Mouse (Mus musculus) C2C12 (cell line): ENCODE results near the gene Arl15. TPM values are rescaled to one million over a fixed set of nuclear protein-coding genes. Genes with fewer than 3 reads are reported as not detected.

ENCODE experiments used
- H3K27me3 ChIP-seq: one replicate; pipeline ENCODE4 v1.6.1; 2011; ENCODE audit not compliant: control insufficient read depth, insufficient read depth, insufficient read length
- H3K36me3 ChIP-seq: one replicate; pipeline ENCODE4 v1.6.1; 2011; ENCODE audit not compliant: control insufficient read depth, insufficient read depth
- H3K4me3 ChIP-seq: one replicate; pipeline ENCODE4 v1.5.1; 2011; ENCODE audit warnings: mild to moderate bottlenecking, control low read depth; ENCODE audit not compliant: poor library complexity, insufficient read depth, severe bottlenecking
- H3K79me2 ChIP-seq: one replicate; pipeline ENCODE4 v1.6.1; 2011; ENCODE audit not compliant: control insufficient read depth, insufficient read depth
- H3K79me3 ChIP-seq: one replicate; pipeline ENCODE4 v1.6.1; 2011; ENCODE audit warnings: low read depth, control low read depth
- H3ac ChIP-seq: one replicate; pipeline ENCODE3; 2011; ENCODE audit warnings: low read depth; ENCODE audit not compliant: control insufficient read depth, insufficient read length
- CEBPB ChIP-seq: IDR thresholded peaks from one replicate; pipeline ENCODE4 v1.6.1; 2011; ENCODE audit warnings: low read depth, mild to moderate bottlenecking, control low read depth, moderate library complexity
- CTCF ChIP-seq: IDR thresholded peaks from one replicate; pipeline ENCODE4 v1.5.1; 2011; ENCODE audit not compliant: control insufficient read depth, insufficient read depth, insufficient read length
- FOSL1 ChIP-seq: IDR thresholded peaks from one replicate; pipeline ENCODE4 v1.8.0; 2011; ENCODE audit warnings: mild to moderate bottlenecking, low read length; ENCODE audit not compliant: poor library complexity, insufficient read depth, severe bottlenecking
- MAX ChIP-seq: IDR thresholded peaks from one replicate; pipeline ENCODE4 v1.6.1; 2011; ENCODE audit warnings: mild to moderate bottlenecking, control low read depth
- MYOD1 ChIP-seq: IDR thresholded peaks from one replicate; pipeline ENCODE4 v1.6.1; 2011; ENCODE audit warnings: low read depth; ENCODE audit not compliant: control insufficient read depth, insufficient read length
- MYOG ChIP-seq: IDR thresholded peaks from one replicate; pipeline ENCODE4 v1.6.1; 2011; ENCODE audit not compliant: control insufficient read depth, insufficient read length; ENCODE audit errors: extremely low read depth
- USF1 ChIP-seq: IDR thresholded peaks from one replicate; pipeline ENCODE4 v1.6.1; 2011; ENCODE audit warnings: low read depth, mild to moderate bottlenecking, control low read depth, moderate library complexity
- polyA plus RNA-seq: library from polyadenylated mRNA; unstranded; fragments of >200 nt; fragmentation: generic; extraction: Trizol; gene quantifications from one replicate; pipeline ENCODE4 v1.2.1, GENCODE M21; 2012; ENCODE audit warnings: missing spikeins

The Arl15 gene
- polyA plus RNA-seq, 1 experiment: 3.5 TPM

DNA sequence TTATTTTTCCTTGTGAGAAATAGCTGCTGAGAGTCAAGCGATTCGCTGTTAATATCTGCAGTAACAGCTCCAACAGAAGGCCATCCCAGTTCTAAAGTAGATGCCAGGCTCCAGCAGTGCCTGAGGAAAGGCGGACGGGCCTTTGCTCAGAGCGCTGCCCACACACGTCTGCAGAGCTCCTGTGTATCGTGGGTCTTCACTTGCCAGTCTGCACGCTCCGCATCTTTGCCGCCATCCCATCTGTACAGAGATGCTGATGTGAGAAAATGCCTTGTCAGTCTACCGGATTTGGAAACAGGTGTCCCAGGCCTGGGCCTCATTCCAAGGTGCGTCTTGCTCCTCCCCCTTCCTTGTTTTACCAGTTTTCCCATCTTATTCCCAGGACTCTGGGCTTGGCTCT, 27.6 kb downstream of the Arl15 start:
- no peaks in the 10 kb centered on the region for H3K79me2 ChIP-seq
- peaks cover 4% of the 10 kb centered on the region for H3K79me3 ChIP-seq
- H3K36me3 ChIP-seq: no peaks in the 10 kb centered on the region
- no peaks in the 10 kb centered on the region for H3K27me3 ChIP-seq
- TF ChIP-seq CEBPB (no peak), CTCF (no peak), MAX (no peak)
- no peak overlapping the region for H3ac ChIP-seq
- H3K4me3 ChIP-seq: no peak overlapping the region

DNA sequence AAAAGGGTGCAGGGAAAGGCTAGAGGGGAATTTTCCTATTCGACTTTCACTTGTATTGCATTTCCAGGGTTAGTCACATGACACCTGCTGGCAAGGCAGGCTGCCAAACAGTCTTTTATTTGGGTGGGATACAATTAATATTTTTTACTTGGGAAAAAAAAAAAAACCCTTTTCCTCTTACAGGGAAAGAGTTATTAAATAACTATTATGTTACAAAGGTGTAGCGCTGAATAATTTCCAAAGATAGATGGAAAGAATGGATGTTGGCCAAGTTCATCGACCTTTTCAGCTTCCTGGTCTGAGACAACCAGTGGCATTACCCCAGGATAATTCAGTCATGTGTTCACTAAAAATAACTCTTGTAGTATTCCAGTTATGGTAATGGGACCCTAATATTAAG, 29.7 kb downstream of the Arl15 start:
- H3K4me3 ChIP-seq: no peak overlapping the region
- no peaks in the 10 kb centered on the region for H3K79me3 ChIP-seq
- no peaks in the 10 kb centered on the region for H3K36me3 ChIP-seq
- no peak overlapping the region for H3ac ChIP-seq
- no peaks in the 10 kb centered on the region for H3K27me3 ChIP-seq
- TF ChIP-seq FOSL1: no peak
- no peak for TF ChIP-seq MYOD1
- TF ChIP-seq CEBPB: no peak
- TF ChIP-seq MYOG: no peak
- TF ChIP-seq CTCF: no peak
- TF ChIP-seq USF1: no peak
- no peak for TF ChIP-seq MAX
- no peaks in the 10 kb centered on the region for H3K79me2 ChIP-seq

DNA sequence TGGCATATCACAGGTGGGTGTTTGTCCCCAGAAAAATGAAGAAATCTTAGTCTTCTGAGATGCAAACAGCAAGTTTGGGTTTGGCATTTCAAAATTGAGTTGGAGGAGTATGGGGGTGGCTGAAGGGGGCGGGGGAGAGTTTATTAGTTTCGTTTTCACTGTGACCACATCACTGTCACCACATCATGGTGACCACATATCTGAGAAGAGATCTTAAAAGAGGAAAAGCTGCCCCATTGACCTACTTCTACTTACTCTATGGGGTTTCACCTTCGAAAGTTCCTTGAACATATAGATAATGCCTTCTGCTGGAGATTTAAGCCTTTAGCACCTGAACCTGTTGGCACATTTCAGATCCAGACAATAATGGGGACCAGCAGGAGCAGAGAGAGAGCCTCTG, 34.3 kb downstream of the Arl15 start:
- Histone ChIP-seq H3K36me3 (no peaks in the 10 kb centered on the region), H3K79me2 (no peaks in the 10 kb centered on the region), H3K79me3 (peaks cover 4% of the 10 kb centered on the region), H3ac (no peak overlapping the region), H3K27me3 (no peaks in the 10 kb centered on the region), H3K4me3 (no peak overlapping the region)
- TF ChIP-seq MAX (no peak), CEBPB (no peak), CTCF (no peak), FOSL1 (no peak), USF1 (no peak), MYOG (no peak), MYOD1 (no peak)

DNA sequence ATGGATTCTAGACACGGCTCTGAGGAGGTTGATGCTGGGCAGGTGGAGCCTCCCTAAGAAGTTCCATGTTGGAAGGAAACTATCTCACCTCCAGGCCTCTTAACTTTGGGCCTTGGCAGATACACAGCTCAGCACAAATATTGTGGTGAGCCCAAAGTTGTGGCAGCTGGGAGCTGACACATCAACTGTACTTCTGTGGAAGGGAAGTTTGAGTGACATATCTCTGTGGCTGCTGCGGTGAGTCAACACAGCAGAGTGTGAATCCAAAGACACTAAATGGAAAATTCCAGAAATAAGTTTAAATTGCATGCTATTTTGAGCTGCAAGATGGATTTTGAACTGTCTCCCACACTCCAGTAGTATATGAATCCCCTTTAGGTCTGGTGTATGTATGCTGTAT, 34.8 kb downstream of the Arl15 start:
- no peak overlapping the region for H3K4me3 ChIP-seq
- H3ac ChIP-seq: no peak overlapping the region
- H3K36me3 ChIP-seq: no peaks in the 10 kb centered on the region
- TF ChIP-seq CEBPB: no peak
- TF ChIP-seq CTCF: no peak
- no peak for TF ChIP-seq MYOG
- TF ChIP-seq MAX: no peak
- TF ChIP-seq FOSL1: no peak
- no peak for TF ChIP-seq USF1
- TF ChIP-seq MYOD1: peak; percentile 63
- no peaks in the 10 kb centered on the region for H3K79me2 ChIP-seq
- no peaks in the 10 kb centered on the region for H3K27me3 ChIP-seq
- H3K79me3 ChIP-seq: peaks cover 4% of the 10 kb centered on the region

DNA sequence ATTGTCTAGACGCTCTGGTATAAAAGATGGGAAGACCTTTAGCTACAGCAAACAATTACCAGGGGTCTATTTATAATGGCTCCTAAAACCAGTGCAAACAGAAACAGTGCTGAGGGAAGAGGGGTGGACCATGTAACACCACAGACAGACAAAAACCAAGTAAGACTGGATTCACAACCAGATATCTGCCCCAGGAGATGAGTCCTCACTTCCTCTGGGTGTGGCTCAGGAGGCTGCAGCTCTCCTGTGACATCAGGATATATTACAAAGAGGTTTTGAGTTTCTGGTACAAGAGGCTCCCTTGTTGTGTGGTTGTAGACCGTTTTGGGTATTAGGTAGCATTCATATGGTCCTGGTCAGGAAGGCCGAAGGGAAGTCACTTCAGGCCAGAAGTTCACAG, 36.5 kb downstream of the Arl15 start:
- no peaks in the 10 kb centered on the region for H3K36me3 ChIP-seq
- no peaks in the 10 kb centered on the region for H3K79me2 ChIP-seq
- peaks cover 5% of the 10 kb centered on the region for H3K79me3 ChIP-seq
- TF ChIP-seq CEBPB: no peak
- TF ChIP-seq MYOG: no peak
- no peak for TF ChIP-seq FOSL1
- TF ChIP-seq CTCF: no peak
- no peak for TF ChIP-seq USF1
- TF ChIP-seq MYOD1: no peak
- TF ChIP-seq MAX: no peak
- no peak overlapping the region for H3K4me3 ChIP-seq
- no peak overlapping the region for H3ac ChIP-seq
- H3K27me3 ChIP-seq: no peaks in the 10 kb centered on the region

DNA sequence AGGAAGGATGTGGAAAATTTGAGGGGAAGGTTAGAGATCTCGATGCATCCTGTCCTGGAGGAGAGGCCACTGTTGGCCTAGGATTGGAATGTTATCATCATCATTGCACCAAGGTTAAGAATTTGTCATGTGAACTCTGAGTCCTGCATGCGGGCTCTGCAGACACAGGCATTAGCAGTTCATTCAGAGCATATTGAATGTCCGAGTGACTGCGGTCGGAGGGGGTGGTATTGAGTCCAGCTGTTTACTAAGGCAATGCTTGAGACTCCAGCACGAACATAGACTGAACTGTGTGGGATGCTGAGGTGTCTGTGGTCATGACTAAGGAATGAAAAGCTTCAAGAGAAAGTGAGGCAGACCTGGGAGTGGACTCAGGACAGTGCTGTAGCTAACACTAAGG, 38.6 kb downstream of the Arl15 start:
- Histone ChIP-seq H3ac (no peak overlapping the region), H3K79me2 (no peaks in the 10 kb centered on the region), H3K36me3 (no peaks in the 10 kb centered on the region), H3K79me3 (peaks cover 5% of the 10 kb centered on the region), H3K4me3 (no peak overlapping the region), H3K27me3 (no peaks in the 10 kb centered on the region)
- no peak for TF ChIP-seq FOSL1
- peak; percentile 31 for TF ChIP-seq MYOD1
